Mouse (Mus musculus): ENCODE data around the gene Atxn10.

Gene Atxn10

GRCm38 (mm10) chr15:85334234-85334633 is 1.8 kb upstream of the Atxn10 start:
- no peak for DNase-seq (ENCODE audit: low read depth, low spot score)

GRCm38 (mm10) chr15:85336301-85336991 is 401 bp downstream of the Atxn10 start:
- peak; percentile 86 for DNase-seq (ENCODE audit: low read depth, low spot score)

DNA sequence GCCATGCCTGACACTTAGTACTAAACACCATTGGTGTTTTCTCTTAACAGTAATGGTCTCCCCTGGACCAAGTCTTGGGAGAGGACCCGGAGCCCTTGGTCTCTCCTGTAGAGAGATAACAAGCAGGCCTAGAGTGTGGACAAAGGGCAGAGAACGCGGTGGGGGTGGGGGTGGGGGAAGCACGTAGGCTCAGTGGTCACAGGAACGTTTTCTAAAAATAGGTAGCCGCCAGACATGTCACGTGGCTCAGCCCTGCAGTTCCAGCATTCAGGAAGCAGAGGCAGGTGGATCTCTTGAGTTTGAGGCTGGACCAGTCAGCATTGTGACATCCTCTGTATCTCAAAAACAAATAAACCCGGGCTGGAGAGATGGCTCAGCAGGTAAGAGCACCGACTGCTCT is 1.2 kb downstream of the Atxn10 start:
- DNase-seq (ENCODE audit: low read depth, low spot score), result peak; percentile 8

DNA sequence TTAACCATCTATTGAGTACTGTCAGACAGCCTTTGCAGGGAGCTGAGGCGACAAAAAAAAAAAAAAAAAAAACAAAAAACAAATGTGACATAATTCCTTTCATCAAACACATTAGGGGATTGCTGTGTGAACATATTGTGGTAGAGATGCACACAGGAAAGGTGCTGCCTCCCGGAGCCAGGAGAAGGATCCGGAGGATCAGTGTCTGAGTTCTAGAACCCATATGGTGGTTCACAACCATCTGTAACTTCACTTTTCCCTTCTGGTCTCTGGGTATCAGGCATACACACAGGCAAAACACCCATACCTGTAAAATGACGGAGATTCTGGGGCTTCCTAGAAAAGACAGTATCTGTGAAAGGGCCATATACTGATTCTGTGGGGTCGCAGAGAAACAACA is 1.9 kb downstream of the Atxn10 start:
- no peak for DNase-seq (ENCODE audit: low read depth, low spot score)

GRCm38 (mm10) chr15:85342246-85342645 is 6.2 kb downstream of the Atxn10 start:
- DNase-seq (ENCODE audit: low read depth, low spot score), result no peak

DNA sequence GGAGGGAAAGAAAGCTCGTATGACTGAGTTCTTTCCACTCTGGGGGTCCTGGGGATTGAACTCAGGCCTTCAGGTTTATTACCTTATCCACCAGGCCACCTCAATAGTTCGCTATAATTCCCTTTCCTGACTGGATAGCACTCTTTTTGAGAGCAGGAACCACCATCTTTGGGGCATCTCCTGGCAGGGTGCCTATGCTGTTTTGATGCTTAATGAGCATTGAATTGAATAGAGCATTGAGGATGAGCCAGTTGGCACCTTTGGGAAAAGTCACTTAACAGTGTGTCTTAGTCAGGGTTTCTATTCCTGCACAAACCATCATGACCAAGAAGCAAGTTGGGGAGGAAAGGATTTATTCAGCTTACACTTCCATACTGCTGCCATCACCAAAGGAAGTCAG is 8.6 kb downstream of the Atxn10 start:
- DNase-seq (ENCODE audit: low read depth, low spot score), result no peak

DNA sequence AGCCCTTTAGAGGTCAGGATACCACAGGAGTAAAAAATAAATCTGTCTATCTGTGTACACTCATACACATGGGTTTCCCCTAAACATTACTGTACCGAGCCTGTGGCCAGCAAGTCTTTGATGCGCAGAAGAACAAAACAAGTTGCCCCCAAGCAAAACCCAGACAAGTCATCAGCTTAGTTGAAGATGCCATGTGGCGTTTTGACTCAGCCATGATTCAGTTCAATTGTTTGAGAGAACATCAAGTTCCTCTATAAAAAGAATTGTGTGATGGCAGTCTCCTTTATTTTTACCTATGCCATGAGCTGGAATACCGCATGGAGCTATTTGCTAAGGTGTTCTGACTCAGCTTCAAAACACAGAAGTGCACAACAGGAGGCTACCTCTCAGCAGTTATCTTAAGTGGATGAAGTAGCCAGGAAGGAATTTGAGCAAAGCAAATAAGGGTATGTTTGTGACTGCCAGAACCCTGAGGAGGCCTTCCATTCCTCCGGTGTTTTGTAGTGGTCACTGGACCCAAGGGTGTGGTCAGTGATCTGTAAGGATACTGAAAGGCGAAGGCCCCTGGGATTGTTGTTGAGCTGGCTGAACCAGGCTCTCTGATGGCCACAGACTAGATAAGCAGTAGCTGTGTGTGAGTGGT is 11.1 kb downstream of the Atxn10 start:
- no peak for DNase-seq (ENCODE audit: low read depth, low spot score)

GRCm38 (mm10) chr15:85350144-85350543 is 14.1 kb downstream of the Atxn10 start:
- no peak for DNase-seq (ENCODE audit: low read depth, low spot score)

DNA sequence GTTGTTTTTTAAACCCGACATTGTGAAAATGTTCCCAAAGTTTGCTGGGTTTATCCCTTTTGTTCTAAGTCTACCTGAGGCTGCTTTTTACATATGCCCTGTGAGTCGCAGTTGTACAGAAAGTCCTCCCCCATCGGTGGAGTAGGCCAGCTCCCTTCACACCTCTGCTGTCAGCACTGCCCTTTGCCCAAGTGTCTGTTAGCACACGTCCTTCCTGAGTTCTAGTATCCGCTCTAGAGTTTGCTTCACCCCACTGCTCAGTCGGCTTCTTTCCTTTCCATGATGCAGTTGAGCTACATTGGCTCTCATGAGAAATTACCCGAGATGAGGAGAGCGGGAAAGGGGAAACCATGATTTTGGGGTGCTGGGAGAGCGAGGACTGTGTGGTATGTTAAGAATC is 18.0 kb downstream of the Atxn10 start:
- no peak for DNase-seq (ENCODE audit: low read depth, low spot score)

DNA sequence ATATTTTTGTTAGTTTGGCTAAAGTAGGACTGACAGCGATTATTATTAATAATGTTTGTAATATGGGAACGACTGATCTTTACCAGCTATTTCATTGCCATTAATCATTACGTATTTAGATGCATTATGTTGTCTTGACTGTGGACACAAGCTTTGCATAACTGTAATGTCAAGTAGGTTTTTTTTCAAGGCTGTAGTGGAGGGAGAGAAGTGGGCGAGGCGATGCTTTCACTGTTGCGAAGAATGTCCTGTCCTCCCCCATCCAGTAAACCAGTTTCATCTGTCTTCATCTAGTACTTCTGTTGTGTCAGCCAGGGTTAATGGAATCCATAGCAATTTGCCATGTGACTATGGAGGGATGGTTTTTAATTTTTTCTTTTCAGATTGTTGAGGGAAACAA is 20.1 kb downstream of the Atxn10 start:
- no peak for DNase-seq (ENCODE audit: low read depth, low spot score)

- DNase-seq (ENCODE audit: low read depth, low spot score), result no peak
Measured at GRCm38 (mm10) chr15:85357465-85358225, 21.6 kb downstream of the Atxn10 start.

DNA sequence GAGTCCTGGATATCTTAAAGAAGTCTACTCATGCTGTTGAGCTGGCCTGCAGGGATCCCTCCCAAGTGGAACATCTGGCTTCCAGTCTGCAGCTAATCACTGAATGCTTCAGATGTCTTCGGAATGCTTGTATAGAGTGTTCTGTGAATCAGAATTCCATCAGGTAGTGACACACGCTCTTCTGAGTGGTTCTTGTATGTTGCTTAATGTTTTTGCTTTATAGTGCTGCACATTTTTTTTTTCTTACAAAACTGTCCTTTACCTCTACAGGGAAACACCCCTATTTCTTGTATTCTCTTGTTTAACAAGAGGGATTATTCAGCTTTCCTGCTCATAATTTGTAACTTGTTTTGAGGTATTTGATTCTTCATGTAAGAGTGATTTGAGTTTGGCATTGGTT is 23.4 kb downstream of the Atxn10 start:
- DNase-seq (ENCODE audit: low read depth, low spot score), result no peak

- DNase-seq (ENCODE audit: low read depth, low spot score), result no peak
Measured at GRCm38 (mm10) chr15:85359901-85360300, 23.9 kb downstream of the Atxn10 start.

GRCm38 (mm10) chr15:85364366-85364765 is 28.3 kb downstream of the Atxn10 start:
- no peak for DNase-seq (ENCODE audit: low read depth, low spot score)

DNA sequence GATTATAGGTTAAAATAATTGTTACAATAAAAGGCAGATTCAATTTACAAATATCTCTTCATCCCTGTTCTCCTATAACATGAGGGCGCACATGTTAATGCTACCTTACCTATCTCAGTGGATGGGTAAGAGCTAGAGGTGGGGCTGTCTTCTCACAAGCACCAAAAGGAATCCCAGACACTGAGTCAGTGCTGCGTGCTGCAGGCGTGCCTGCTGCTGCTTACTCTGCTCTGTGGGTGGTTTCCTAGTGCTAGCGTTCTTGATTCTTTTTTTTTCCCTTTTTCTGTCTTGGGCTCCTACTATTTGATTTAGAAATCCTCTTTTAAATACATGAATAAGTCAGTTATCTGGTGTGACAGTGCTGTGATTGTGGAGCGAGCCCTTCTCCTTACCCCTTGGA is 30.9 kb downstream of the Atxn10 start:
- no peak for DNase-seq (ENCODE audit: low read depth, low spot score)

- no peak for DNase-seq (ENCODE audit: low read depth, low spot score)
Measured at GRCm38 (mm10) chr15:85369765-85370164, 33.7 kb downstream of the Atxn10 start.

DNA sequence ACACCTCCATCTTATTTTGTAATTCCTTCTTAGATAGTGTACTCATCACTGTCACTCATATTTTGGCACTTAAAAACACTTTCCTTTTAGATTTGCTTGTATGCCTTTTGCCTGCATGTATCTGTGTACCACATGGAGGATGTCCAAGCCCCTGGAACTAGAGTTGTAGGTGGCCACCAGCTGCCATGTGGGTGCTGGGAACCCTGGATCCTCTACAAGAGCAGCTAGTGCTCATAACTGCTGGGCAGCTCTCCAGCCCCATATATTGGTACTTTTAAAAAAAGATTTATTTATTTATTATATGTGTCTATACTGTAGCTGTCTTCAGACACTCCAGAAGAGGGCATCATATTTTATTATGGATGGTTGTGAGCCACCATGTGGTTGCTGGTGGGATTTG is 37.1 kb downstream of the Atxn10 start:
- DNase-seq (ENCODE audit: low read depth, low spot score), result no peak

DNA sequence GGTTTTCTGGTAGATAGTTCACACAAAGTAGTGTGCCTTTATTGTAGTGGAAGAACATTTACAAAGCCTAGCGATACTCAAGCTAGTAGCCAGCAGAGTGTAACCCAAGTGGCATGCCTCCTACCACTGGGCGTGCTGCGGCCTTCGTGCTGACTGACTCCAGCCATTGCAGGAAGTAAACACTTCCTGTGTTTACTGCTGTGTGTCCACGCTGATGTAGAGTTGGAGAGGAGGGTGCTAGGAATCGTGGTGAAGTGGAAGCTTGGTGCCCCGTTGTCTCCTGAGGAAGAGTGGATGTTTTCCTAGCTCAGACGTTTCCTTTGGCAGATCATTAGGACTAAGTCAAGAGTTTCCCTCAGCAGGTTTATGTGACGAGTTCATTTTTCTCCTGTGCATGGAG is 47.4 kb downstream of the Atxn10 start:
- no peak for DNase-seq (ENCODE audit: low read depth, low spot score)

GRCm38 (mm10) chr15:85388696-85389095 is 52.7 kb downstream of the Atxn10 start:
- DNase-seq (ENCODE audit: low read depth, low spot score), result peak; percentile 35

DNA sequence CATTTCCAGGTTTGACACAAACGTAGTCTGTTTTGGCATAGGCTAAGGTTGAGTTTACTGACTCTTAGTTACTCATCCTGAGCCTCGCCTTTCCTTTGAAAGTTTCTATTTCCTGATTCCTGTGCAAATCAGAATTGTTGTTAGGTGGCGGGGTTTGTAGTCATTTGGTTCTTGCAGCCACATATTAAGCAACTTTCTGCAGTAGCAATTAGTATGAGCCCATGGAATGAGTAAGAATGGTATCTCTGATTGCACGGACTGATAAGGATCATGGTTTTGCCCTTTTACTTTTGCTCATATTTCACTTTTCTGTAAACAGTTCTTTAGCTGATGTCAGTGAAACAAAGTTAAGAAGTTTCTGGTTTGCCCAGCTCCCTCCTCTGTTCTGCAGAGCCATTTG is 53.9 kb downstream of the Atxn10 start:
- peak; percentile 26 for DNase-seq (ENCODE audit: low read depth, low spot score)

DNA sequence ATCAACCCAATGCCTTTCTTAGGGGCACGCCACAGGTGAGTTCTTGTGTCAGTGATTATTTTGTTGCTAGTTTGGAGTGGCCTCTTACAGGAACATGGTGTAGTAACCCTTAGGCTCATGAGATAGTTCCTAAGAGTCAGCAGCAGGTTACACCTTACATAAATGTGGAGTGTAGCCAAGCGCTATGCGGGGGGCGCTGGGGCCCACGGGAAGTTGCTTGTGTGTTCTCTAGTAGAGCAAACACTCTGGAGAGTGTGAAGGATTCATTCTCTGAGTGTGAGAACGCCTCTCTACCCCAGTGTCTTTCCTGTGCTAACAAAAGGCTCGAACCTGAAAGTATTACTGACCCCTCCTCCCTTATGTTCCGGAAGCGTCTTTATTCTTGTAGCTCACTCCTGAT is 59.3 kb downstream of the Atxn10 start:
- no peak for DNase-seq (ENCODE audit: low read depth, low spot score)

DNA sequence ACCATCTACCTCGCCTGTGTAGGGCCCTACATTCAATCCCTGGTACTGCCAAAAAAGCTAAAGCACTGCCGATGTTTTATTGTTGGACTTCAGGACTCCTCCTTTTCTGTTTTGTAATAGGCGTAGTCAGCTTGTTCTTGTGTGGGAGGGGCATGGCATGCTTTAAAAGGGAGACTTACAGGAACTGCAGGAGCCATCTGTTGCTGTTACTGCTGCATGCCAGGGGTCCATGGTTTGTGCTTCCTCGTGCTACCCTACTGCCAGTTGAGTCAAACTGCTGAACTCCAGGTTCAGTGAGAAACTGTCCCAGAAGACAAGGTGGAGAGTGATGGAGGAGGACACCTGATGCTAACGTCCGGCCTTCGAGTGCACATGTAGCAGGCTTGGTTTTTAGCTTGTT is 65.9 kb downstream of the Atxn10 start:
- no peak for DNase-seq (ENCODE audit: low read depth, low spot score)

GRCm38 (mm10) chr15:85403256-85403731 is 67.2 kb downstream of the Atxn10 start:
- DNase-seq (ENCODE audit: low read depth, low spot score), result no peak
